Mouse (Mus musculus): ENCODE data around the gene Pdss2.

GRCm38 (mm10) chr10:43252324-43252723, 31.0 kb downstream of the Pdss2 start:
- TF ChIP-seq CTCF (conservative IDR thresholded peaks at IDR 0.05; ENCODE audit: low read length) (no peak), NANOG (IDR thresholded peaks at IDR 0.05; ENCODE audit: borderline replicate concordance, low read length) (no peak), POU5F1 (IDR thresholded peaks at IDR 0.05; ENCODE audit: borderline replicate concordance, low read length) (no peak)

All from E14TG2a.4 (cell line).